Mouse (Mus musculus) CH12.LX (cell line): ENCODE measurements around the gene Cd69. TPM values are rescaled to one million over a fixed set of nuclear protein-coding genes. Genes with fewer than 3 reads are reported as not detected.

Source experiments
- DNase-seq: peaks from one replicate; pipeline ENCODE4 v3.0.0-alpha.2; 2013; ENCODE audit errors: extremely low read depth
- H3K27ac ChIP-seq: 2 replicates; pipeline ENCODE4 v1.5.1; 2012; ENCODE audit warnings: low read depth, mild to moderate bottlenecking, control low read depth, moderate library complexity; ENCODE audit not compliant: insufficient read depth
- H3K27me3 ChIP-seq: replicated peaks from 2 replicates; pipeline ENCODE3; 2012; ENCODE audit warnings: inconsistent platforms
- H3K36me3 ChIP-seq, 2 experiments: replicated peaks in 1 of 2; 2 replicates each; pipeline versions ENCODE3 to v1.6.1; 2012; ENCODE audit warnings: inconsistent platforms in 1 of 2, low read length in 1 of 2, mild to moderate bottlenecking in 1 of 2, mixed read lengths in 1 of 2, moderate library complexity in 1 of 2; ENCODE audit not compliant: control insufficient read depth in 1 of 2, insufficient read depth in 1 of 2
- H3K4me1 ChIP-seq, 2 experiments: 2 replicates each; pipeline ENCODE4 v1.6.1; 2012; ENCODE audit warnings: inconsistent platforms in 1 of 2, moderate library complexity in 1 of 2; ENCODE audit not compliant: insufficient read depth in 2 of 2, control insufficient read depth in 1 of 2
- H3K4me2 ChIP-seq: 2 replicates; pipeline ENCODE4 v1.6.1; 2012; ENCODE audit warnings: low read depth, mild to moderate bottlenecking, control low read depth; ENCODE audit not compliant: poor library complexity, insufficient read depth, severe bottlenecking
- H3K4me3 ChIP-seq, 3 experiments: fragments of 150-350 bp in 1 of 3; sonication (generic) in 1 of 3; replicated peaks in 1 of 3; 2 replicates each; pipeline versions ENCODE3 to v1.5.1; 2011 to 2012; ENCODE audit warnings: low read depth in 2 of 3, low read length in 2 of 3, mild to moderate bottlenecking in 2 of 3, moderate library complexity in 2 of 3, control low read depth in 1 of 3, improper control_type of control experiment in 1 of 3, inconsistent platforms in 1 of 3, mixed read lengths in 1 of 3; ENCODE audit not compliant: poor library complexity in 1 of 3
- H3K79me2 ChIP-seq: replicated peaks from 2 replicates; pipeline ENCODE4 v1.6.1; 2012; ENCODE audit warnings: mild to moderate bottlenecking, moderate library complexity; ENCODE audit not compliant: control insufficient read depth, poor library complexity, insufficient read depth, severe bottlenecking; ENCODE audit errors: extremely low read depth
- H3K9ac ChIP-seq: 2 replicates; pipeline ENCODE4 v1.6.1; 2012; ENCODE audit warnings: low read depth, mild to moderate bottlenecking, control low read depth, moderate library complexity; ENCODE audit not compliant: insufficient read depth
- H3K9me3 ChIP-seq: replicated peaks from 2 replicates; pipeline ENCODE3; 2012; ENCODE audit warnings: low read length, inconsistent platforms, mixed read lengths
- BHLHE40 ChIP-seq: IDR thresholded peaks from 2 replicates; pipeline ENCODE4 v1.6.1; 2011; ENCODE audit warnings: mild to moderate bottlenecking, low read depth, low read length, improper control_type of control experiment
- CHD1 ChIP-seq: IDR thresholded peaks from 2 replicates; pipeline ENCODE4 v1.6.1; 2012; ENCODE audit warnings: low read depth, low read length, improper control_type of control experiment, inconsistent platforms
- CTCF ChIP-seq, 2 experiments: IDR thresholded peaks in 1 of 2; conservative IDR thresholded peaks in 1 of 2; 2 replicates each; pipeline ENCODE4 v1.5.1; 2011 to 2012; ENCODE audit warnings: low read depth in 2 of 2, low read length in 2 of 2, improper control_type of control experiment in 1 of 2, inconsistent platforms in 1 of 2, mild to moderate bottlenecking in 1 of 2, moderate library complexity in 1 of 2
- ELF1 ChIP-seq: IDR thresholded peaks from 2 replicates; pipeline ENCODE4 v1.6.1; 2014; ENCODE audit warnings: low read depth, mild to moderate bottlenecking, inconsistent platforms, low read length, improper control_type of control experiment
- EP300 ChIP-seq: IDR thresholded peaks from 2 replicates; pipeline ENCODE4 v1.6.1; 2011; ENCODE audit warnings: low read length, improper control_type of control experiment
- HCFC1 ChIP-seq: IDR thresholded peaks from 2 replicates; pipeline ENCODE4 v1.6.1; 2012; ENCODE audit warnings: low read depth, mild to moderate bottlenecking, inconsistent platforms, low read length, improper control_type of control experiment
- MAX ChIP-seq: IDR thresholded peaks from 2 replicates; pipeline ENCODE4 v1.6.1; 2011; ENCODE audit warnings: low read length, improper control_type of control experiment
- MAZ ChIP-seq: IDR thresholded peaks from 2 replicates; pipeline ENCODE4 v1.6.1; 2012; ENCODE audit warnings: low read depth, mild to moderate bottlenecking, inconsistent platforms, low read length, improper control_type of control experiment, moderate library complexity
- MXI1 ChIP-seq: IDR thresholded peaks from 2 replicates; pipeline ENCODE4 v1.6.1; 2011; ENCODE audit warnings: mild to moderate bottlenecking, low read depth, low read length, improper control_type of control experiment
- POLR2AphosphoS2 ChIP-seq: IDR thresholded peaks from 2 replicates; pipeline ENCODE4 v1.6.1; 2011; ENCODE audit warnings: low read depth, low read length, improper control_type of control experiment
- TBP ChIP-seq: conservative IDR thresholded peaks from 2 replicates; pipeline ENCODE4 v1.6.1; 2011; ENCODE audit warnings: low read depth, low read length, improper control_type of control experiment
- UBTF ChIP-seq: IDR thresholded peaks from 2 replicates; pipeline ENCODE4 v1.6.1; 2012; ENCODE audit warnings: low read depth, mild to moderate bottlenecking, inconsistent platforms, low read length, improper control_type of control experiment, moderate library complexity
- USF2 ChIP-seq: conservative IDR thresholded peaks from 2 replicates; pipeline ENCODE4 v1.6.1; 2011; ENCODE audit warnings: low read depth, low read length, improper control_type of control experiment
- ZMIZ1 ChIP-seq: IDR thresholded peaks from 2 replicates; pipeline ENCODE4 v1.6.1; 2012; ENCODE audit warnings: low read depth, mild to moderate bottlenecking, inconsistent platforms, low read length, improper control_type of control experiment
- dilution Hi-C: fragments of 300-500 bp; cut with MboI; formaldehyde crosslinking; loops from 2 replicates; pipeline ENCODE4 v1.14.3; 2020; ENCODE audit warnings: low sequenced_read_pairs; ENCODE audit not compliant: extremely low pct_unique_long_range_greater_than_20kb, extremely low pct_ligation_motif_present
- in situ Hi-C: fragments of 300-500 bp; cut with MboI; formaldehyde crosslinking; loops from 3 replicates; pipeline ENCODE4 v1.14.3; 2019; ENCODE audit warnings: low sequenced_read_pairs, low pct_ligation_motif_present, low pct_unique_long_range_greater_than_20kb, mixed read lengths
- polyA plus RNA-seq: library from polyadenylated mRNA; unstranded; fragments of >175 nt; gene quantifications from 2 replicates; pipeline ENCODE4 v1.2.1, GENCODE M21; 2012; ENCODE audit warnings: low read depth; ENCODE audit not compliant: insufficient read length
- total RNA-seq, 2 experiments: library from RNA; depleted of rRNA; stranded (reverse); fragments of 300-350 nt in 1 of 2; fragments of >200 nt in 1 of 2; gene quantifications; 2 replicates each; pipeline ENCODE4 v1.2.3; 2012 to 2014

Cd69 gene
- total and polyA plus RNA-seq, 3 experiments: 71.2 to 229 (median 132) TPM

- no peak for TF ChIP-seq ZMIZ1
- TF ChIP-seq BHLHE40: peak; percentile 90
- no peak for TF ChIP-seq CHD1
These were observed 37.3 kb upstream of the Cd69 start (continued) for GRCm38 (mm10) chr6:129312499-129312898.

- no peak overlapping the region for H3K4me2 ChIP-seq
- no peak for TF ChIP-seq MXI1
- TF ChIP-seq HCFC1: no peak
- TF ChIP-seq MAX: no peak
- TF ChIP-seq MAZ: no peak
- TF ChIP-seq POLR2AphosphoS2: no peak
- no peak for TF ChIP-seq USF2
- H3K4me3 ChIP-seq: no peak overlapping the region
- H3K27ac ChIP-seq: no peak overlapping the region
- no peaks in the 10 kb centered on the region for H3K79me2 ChIP-seq
- H3K9ac ChIP-seq: no peak overlapping the region
- in situ Hi-C loops: no loop called here
- H3K36me3 ChIP-seq: no peaks in the 10 kb centered on the region
- H3K27me3 ChIP-seq: no peaks in the 10 kb centered on the region
- H3K4me1 ChIP-seq: peaks cover 0 to 3% of the 10 kb centered on the region in 2 experiments; a peak in 1 of 4 replicates
- no peak for DNase-seq
- dilution Hi-C loops: no loop called here
- no peaks in the 10 kb centered on the region for H3K9me3 ChIP-seq
These were observed 28.9 kb upstream of the Cd69 start for GRCm38 (mm10) chr6:129304180-129304579.

- in situ Hi-C loops (no loop called here), dilution Hi-C loops (no loop called here)
- no peak overlapping the region for H3K4me2 ChIP-seq
- H3K27ac ChIP-seq: no peak overlapping the region
- H3K4me3 ChIP-seq: no peak overlapping the region
- H3K27me3 ChIP-seq: no peaks in the 10 kb centered on the region
- no peaks in the 10 kb centered on the region for H3K9me3 ChIP-seq
- no peaks in the 10 kb centered on the region for H3K79me2 ChIP-seq
- TF ChIP-seq TBP (no peak), BHLHE40 (no peak), MXI1 (no peak), CTCF (conservative IDR thresholded peaks at IDR 0.05 in 1 of 2, IDR thresholded peaks at IDR 0.05 in 1 of 2; ENCODE audit: low read depth in 2 of 2, low read length in 2 of 2) (no peak), EP300 (no peak), UBTF (no peak), ELF1 (no peak)
- H3K4me1 ChIP-seq: peaks cover 2 to 20% of the 10 kb centered on the region in 2 experiments; a peak in 2 of 4 replicates
- H3K36me3 ChIP-seq: no peaks in the 10 kb centered on the region
- H3K9ac ChIP-seq: no peak overlapping the region
- DNase-seq: no peak
These were observed 13.5 kb upstream of the Cd69 start for GRCm38 (mm10) chr6:129288708-129289107.
